Mouse (Mus musculus): ENCODE data around the gene Tmem92.
A peak's percentile ranks its signal among the peaks of the same experiment; 100 is the strongest.
"Not testable (repeated sequence)": the region's sequence is repeated elsewhere in the genome, so short reads cannot be mapped to it uniquely, and the experiment has no call there.

Tmem92 gene

DNA sequence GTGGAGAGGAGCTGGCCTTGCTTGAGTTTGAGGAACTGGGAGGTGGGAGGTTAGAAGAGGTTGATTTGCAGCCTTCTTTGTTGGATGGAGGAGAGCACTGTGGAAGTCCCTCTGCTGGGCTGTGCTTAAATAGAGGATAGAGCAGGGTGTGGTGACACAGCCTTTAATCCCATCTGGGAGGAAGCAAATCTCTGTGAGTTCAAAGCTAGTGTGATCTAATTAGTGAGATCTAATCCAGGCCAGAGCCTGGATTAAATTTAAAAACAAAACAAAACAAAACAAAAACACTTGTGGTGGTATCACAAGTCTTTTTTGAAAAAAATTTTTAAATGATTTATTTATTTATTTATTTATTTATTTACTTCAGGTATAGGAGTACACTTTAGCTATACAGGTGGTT is at the start of gene Tmem92:
Tmem92 (minus strand) TSS at position 101 of the 400 bp plus-strand sequence.
- DNase-seq (ENCODE audit: low read depth, low spot score): no peak

DNA sequence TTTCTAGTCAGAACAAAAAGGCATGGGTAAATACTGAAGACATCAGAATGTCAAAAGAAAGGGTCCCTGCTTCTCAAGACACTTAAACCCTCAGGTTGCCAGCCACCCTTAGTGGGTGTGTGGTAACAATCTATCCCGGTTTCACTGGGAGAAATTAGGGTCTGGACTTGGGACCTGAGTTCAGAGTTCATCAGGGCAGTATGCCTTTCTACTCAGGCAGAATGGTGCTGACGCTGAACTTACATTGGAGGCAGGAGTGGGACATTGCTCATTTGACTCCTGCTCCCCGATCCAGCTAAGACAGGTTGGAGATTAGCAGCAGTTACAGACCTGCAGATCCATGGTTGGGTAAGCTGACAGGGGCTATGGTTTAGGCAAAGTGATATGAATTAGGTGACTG is 46.5 kb upstream of the Tmem92 start:
- DNase-seq (ENCODE audit: low read depth, low spot score): no peak

DNA sequence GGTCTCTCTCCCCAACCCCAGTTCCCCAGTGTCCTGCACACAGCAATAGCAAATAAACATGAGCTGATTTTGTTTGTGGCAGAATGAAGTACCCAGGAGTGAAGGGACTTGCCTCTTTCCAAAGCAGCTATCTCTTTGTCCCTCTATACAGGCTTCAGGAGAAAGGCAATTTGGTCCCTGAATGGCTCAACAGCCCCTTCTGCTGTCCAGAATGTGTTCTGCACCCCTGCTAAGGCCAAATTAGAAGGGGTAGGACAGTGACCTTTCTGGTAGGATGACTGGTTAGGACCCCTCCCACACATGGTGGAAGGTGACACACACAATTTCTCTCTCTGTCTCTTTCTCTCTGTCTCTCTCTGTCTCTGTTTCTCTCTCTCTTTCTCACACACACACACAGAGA is 36.9 kb upstream of the Tmem92 start:
- DNase-seq (ENCODE audit: low read depth, low spot score): not testable (repeated sequence)

DNA sequence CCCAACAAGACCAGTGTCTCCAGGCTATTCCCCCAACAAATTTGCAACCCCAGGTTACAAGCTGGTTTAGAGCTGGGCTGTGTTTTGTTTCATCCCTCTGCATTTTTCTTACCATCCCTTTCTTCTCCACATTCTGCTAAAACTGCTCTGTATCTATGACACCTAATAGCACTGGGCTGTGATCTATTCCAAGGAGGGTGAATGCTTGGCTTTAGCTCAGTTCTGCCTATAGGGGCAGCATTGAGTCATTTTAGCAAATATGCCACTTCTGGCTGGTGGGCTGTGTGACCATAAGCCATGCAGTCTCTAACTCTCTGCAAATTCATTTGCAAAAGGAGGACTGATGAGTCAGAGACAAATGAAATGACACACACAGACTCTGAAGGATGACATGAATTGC is 36.4 kb upstream of the Tmem92 start:
- not testable (repeated sequence) for DNase-seq (ENCODE audit: low read depth, low spot score)

DNA sequence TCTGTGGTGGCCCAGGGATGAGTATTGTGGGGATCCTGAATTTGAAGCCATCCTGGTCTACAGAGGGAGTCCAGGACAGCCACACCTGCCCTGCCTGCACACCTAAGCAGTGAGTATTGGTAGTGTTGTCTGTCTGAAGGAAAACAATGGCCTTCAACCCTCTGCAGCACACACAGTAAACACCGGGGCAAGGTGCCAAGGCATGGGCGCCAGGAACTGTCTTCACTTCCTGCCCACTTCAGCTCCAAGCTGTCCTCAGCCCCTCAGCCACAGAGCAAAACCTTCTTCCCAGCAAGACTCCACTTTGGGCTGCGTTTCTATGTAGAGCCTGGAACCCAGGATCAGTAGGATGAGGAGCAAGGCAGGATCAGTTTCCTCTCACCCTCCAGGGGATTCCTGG is 29.0 kb upstream of the Tmem92 start:
- DNase-seq (ENCODE audit: low read depth, low spot score): not testable (repeated sequence)

DNA sequence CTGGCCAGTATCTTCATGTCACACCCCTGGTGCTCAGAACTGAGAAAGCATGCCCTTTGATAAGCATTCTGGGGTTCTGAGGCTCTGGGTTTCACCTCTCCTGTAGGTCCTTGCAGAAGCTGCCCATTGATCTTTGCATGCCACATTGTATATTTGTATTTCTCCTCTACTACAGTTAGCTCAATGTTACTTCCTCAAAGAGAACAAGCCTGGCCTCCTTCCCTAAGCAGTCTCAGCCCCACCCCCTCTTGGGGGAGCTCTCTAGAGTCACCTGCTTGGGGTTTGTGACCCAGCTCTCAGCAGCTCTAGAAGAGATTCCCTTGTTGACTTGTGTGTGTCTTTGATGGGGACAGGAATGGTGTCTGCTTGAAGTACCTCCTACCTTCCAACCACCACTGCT is 9.2 kb upstream of the Tmem92 start:
- DNase-seq (ENCODE audit: low read depth, low spot score): no peak

DNA sequence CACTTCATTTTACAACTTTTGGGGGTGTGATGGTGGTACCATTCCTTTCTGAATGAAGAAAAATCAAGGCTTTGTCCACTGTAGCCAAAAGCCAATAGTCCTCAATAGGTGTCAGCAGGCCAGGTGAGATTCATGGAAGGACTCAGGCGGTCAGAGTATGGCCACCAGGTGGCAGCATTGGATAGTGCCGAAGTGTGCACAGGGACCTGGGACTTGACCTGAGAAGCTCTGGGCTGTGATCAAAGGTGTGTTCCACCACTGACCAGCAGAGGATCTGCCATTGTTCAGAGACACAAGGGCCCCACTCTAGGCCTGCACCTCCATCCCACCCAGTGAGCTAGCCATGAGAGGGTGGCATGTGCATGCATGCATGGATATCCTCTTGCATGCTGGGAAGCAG is 2.7 kb upstream of the Tmem92 start:
- peak; percentile 64 for DNase-seq (ENCODE audit: low read depth, low spot score)

DNA sequence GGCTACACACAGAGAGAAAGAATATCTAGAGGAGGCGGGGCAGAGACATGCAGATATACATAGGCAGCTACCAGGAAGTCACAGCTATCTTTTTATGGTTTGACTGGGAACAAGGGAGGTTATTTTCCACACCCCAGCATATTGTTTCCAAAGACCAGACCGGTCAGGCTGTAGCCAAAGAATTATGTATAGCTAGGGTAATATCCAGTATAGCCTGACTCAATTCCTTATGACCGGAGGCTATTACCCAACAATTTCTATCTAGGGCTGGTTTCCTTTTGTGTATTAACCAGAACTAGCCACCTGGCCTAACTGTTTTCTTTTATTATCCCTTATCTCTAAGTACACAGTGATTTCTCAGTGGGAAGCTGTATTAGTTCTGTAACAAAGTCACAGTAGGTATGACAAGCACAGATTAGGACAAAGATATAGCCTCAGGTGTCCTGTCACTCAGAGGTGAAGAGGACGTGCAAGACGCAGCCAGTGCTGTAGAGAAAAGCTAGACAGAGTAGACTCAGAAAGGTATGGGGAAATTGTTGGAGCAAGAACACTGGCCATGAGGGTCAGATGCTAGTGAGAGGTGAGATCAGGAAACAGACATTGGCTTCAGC is 7.5 kb downstream of the Tmem92 start:
- no peak for DNase-seq (ENCODE audit: low read depth, low spot score)

DNA sequence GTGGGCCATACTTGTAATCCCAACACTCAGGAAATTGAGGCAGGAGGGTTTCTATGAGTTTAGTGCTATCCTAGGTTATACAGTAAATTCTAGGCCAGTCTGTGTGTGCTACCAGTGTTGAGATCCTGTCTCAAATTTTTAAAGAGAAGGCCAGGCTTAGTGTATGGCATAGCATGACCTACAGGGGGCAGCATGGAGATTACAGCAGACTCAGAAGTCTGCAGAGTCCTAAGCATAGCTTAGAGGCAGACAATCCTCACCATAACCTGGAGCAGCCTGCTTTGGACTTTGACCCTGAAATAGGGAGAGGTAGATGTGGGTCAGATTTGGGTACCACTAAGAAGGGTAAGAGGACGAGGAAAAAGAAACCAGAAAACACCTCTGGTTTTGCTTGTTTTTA is 8.7 kb downstream of the Tmem92 start:
- no peak for DNase-seq (ENCODE audit: low read depth, low spot score)

DNA sequence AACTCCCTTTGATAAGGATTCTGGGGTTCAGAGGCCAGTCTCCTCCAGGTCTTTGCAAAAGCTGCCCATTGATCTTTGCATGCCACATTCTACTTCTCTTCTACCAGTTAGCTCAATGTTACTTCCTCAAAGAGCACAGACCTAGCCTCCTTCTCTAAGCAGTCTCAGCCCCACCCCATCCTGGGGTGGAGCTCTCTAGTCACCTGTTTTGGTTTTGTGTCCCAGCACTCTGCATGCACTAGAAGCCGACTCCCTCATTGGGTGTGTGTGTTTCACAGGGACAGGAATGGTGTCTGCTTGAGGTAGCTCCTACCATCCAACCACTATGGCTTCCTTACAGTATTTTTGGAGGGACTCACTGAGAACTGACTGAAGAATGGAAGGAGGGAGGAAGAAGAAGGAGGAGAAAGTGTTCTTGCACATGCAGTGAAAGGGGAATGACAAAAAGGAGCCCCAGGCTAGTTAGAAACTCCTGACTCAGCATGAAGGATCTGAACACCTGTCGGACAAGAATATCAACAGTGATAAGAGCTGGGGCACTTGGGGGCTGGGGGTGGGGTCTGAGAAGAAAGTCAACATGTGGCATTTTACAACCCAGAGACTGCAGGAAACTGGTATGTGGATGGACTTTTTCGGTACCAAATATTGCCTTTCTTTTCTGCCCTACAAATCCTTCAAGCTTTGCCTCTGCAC is 10.0 kb downstream of the Tmem92 start:
- DNase-seq (ENCODE audit: low read depth, low spot score): no peak

DNA sequence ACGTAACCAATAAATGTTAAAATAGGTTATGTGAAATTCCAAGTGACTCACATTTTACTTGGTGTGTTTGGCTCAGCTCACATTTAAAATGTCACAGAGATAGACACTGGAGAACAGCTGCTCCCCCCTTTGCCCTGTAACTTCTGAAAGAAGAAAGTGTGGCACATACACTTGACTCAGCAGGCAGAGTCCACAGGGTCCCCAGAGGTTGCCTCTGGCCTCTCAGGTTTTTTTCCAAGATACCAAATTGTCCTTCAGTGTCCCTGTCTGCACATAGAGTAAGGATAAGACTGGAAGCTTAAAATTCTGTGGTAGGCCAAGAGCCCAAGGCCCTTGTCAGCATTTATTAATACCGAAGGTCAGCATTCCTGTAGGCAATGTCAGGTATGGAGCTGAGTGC is 15.3 kb downstream of the Tmem92 start:
- DNase-seq (ENCODE audit: low read depth, low spot score): no peak

DNA sequence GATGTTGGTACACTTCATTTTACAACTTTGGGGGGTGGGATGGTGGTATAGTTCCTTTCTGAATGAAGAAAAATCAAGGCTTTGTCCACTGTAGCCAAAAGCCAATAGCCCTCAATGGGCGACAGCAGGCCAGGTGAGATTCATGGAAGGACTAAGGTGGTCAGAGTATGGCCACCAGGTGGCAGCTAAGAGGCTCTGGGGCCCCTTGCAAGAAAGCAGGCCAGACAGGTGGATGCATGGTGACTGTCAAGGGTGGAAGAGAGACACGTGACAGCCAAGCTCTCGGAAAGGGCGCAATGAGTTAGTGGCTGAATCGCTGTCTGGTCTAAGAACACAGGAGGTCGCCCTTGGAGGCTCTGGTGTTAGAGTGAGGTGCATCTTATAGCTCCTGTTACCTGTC is 19.7 kb downstream of the Tmem92 start:
- no peak for DNase-seq (ENCODE audit: low read depth, low spot score)

DNA sequence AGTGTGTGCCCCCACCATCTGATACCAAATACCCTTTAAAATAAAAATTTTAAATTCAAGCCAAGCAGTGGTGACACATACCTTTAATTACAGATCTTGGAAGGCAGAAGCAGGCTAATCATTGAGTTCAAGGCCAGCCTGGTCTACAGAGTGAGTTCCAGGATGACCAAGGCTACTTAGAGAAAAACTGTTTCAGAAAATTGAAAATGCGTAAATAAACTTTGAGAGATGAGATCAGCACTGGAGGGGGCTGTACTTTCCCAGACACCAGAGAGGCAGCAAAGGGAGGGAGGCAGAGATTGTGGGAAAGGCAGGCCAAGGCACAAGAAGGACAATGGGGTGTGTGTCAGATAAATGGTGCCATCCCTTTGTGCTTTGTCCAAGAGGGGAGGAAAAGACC is 20.2 kb downstream of the Tmem92 start:
- DNase-seq (ENCODE audit: low read depth, low spot score): no peak

DNA sequence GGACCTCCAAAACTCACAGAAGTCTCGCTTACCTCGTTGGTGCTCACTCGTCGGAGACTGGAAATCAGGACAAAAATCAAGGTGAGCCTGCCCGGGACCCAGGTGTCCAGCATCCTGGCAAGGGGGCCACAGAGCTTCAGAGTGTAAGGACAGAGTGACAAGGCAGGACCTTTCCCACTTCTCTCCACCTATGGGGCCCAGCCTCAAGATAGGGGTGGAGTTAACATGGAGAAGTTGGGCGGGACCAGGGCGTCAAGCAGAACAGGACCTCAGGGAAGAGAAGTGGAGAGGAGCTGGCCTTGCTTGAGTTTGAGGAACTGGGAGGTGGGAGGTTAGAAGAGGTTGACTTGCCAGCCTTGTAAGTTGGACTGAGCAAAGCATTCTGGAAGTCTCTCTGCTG is 21.7 kb downstream of the Tmem92 start:
- DNase-seq (ENCODE audit: low read depth, low spot score): no peak

DNA sequence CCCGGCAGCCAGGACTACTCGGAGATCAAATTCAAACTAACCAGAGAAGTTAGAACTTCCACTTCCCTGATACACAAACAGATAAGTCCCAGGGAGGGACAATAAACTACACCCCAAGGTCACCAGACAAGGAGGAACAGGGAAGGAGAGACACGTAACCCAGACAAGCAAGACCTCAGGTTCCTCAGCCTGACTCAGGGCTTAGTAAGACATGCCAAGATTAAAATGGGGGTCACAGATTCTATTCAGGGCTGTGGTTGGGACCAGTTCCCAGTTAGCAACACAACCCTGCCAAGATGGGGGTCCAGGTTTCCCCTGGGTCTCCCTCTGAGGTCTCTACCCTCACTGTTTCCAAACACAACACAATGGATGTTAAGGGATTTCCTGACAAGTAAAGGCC is 22.1 kb downstream of the Tmem92 start:
- no peak for DNase-seq (ENCODE audit: low read depth, low spot score)

DNA sequence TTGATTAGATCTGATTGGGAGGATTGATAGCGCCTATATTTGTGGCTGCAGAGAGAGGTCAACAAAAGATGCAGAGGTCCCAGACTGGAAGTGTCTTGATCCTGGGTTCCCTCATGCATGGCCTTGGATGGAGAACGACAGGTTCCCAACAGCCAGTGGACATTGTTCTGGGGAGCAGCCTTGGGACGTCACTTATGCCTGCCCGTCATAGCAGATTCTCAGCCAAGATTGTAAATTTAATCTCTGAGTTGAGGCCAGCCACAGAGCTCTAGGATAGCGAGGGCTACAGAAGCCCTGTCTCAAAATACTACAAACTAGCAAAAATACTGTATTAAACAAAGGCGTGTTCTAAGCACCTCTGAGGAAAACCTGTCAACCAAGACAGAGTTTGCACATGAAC is 22.6 kb downstream of the Tmem92 start:
- DNase-seq (ENCODE audit: low read depth, low spot score): no peak

DNA sequence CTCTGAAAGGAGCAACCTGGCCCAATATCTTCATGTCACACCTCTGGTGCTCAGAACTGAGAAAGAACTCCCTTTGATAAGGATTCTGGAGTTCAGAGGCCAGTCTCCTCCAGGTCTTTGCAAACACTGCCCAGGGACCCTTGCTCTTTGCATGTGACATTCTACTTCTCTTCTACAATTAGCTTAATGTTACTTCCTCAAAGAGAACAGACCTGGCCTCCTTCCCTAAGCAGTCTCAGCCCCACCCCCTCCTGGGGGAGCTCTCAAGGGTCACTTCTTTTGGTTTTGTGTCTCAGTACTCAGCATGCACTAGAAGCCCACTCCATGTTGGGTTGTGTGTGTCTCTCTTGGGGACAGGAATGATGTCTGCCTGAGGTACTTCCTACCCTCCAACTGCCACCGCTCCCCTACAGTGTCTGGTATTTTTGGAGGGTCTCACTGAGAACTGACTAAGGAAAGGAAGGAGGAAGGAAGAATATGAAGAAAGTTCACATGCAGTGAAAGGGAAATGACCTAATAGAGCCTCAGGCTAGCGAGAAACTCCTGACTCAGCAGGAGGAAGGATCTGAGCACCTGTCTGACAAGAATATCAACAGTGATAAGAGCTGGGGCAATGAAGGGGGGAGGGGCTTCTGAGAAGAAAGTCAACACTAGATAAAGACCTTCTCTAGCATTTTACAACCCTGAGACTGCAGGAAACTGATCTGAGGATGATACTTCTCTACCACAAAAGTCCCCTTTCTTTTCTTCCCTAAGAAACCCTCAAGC is 29.4 kb downstream of the Tmem92 start:
- no peak for DNase-seq (ENCODE audit: low read depth, low spot score)

DNA sequence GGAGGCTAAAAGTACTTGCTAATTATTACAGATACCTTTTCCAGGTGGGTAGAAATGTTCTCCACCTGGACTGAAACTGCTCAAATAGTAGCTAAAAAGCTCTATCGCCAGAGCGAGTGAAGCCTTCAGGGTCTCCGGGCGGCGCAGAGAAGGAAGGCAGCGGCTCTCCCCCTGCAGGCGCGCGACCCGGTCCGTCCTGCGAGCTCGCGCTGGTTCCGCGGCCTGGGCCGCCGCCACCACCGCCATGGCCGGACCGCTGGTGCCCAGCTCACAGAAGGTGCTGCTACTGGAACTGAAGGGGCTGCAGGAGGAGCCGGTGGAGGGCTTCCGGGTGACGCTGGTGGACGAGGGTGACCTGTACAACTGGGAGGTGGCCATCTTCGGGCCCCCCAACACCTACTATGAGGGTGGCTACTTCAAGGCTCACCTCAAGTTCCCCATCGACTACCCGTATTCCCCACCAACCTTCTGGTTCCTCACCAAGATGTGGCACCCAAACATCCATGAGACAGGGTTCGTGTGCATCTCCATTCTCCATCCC is 40.7 kb downstream of the Tmem92 start, which contains the start of gene Cdc34b:
Cdc34b (plus strand) TSS at position 51 of the 541 bp plus-strand sequence.
- no peak for DNase-seq (ENCODE audit: low read depth, low spot score)

DNA sequence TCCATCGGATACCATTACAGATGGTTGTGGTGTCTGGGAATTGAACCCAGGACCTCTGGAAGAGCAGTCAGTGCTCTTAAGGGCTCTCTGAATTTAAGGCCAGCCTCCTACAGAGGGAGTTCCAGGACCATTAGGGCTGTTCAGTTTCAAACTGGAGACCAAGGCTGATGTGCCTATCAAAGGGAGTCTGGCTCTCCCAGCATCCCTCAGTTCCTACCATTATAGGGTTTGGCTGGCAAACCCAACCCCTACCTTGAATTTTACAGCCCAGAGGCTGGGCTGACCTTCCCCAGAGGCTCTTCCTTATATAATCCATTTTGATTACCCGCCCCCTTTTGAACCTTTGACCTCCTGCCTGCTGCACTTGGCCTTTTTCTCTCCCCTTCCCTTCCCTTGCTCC is 46.8 kb downstream of the Tmem92 start:
- no peak for DNase-seq (ENCODE audit: low read depth, low spot score)

DNA sequence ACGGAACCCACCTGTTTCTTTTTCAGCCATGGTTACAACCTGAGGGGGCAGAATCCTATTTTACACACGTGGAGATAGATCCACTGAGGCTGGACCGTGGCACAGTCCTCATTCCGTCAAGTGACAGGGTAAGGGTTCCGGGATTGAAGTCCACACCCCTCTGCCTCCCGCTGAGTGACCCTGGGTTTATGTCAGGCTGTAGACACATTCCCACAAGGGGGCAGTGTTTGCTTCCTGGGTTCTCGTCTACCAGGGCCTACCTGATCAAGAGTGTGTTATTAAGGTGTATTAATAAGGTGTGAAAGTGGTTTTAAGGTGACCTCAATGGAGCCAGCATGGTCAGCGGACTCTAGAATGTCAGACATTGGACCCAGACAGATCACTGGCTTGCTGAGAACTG is 49.7 kb downstream of the Tmem92 start:
- no peak for DNase-seq (ENCODE audit: low read depth, low spot score)

DNA sequence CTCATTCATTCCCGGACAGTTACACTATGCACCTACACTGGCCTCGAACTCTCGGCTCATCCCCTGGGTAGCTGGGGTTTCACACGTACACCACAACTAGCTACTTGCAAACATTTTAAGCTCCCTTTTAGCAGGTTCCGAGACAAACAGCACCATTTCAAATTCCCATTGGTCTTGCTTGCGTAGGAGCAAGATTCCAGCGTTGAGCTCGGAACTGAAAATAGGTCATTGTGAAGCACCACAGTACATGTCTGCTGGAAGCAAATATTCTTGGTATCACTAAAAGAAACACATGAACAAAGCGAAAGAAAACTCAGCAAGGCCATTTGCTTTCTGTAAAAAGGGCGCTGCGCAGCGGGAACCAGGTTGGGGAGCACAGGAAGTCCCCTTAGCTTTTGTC is 51.3 kb downstream of the Tmem92 start:
- DNase-seq (ENCODE audit: low read depth, low spot score): no peak

DNA sequence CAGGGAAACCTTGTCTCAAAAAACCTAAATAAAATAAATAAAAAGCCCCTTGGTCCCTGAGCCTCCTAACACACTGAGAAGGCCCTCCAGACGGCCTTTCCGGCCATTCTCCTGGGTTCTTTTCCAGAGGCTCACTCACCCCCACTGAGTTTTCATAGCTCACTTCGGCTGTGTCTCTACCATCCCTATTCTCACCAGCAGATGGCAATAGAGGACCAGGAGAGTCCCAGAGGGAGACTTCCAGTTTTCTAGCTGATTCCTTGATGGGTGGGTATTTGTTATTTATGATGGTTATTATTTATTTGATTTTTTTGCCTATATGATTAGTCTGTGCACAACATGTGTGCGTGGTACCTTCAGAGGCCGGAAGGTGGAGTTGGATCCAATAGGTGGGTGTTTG is 52.2 kb downstream of the Tmem92 start:
- peak; percentile 72 for DNase-seq (ENCODE audit: low read depth, low spot score)

DNA sequence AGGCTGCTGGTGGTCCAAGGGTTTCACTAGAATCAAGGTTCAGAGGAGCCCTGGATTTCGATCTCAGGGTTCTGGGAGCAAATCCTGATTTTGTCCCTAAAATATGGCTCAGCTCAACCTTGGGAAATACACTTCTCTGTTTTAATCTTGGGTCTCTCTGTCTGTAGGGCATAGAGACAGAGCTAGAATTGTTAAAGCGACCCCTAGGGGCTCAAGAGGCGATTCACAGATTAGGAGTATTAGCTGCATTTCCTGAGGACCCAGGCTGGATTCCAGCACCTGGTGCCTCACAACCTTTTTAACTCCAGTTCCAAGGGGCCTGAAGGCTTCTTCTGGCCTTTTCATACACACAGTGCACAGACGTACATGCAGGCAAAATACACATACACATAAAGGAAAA is 52.9 kb downstream of the Tmem92 start:
- no peak for DNase-seq (ENCODE audit: low read depth, low spot score)

Measured in forelimb bud, embryonic 11.5 days (tissue).